Mouse (Mus musculus) heart, postnatal 0 days (tissue): ENCODE data around the gene Kcnip3.

Experiments
- CTCF ChIP-seq: IDR thresholded peaks from 2 replicates; pipeline ENCODE4 v1.5.1; 2016; ENCODE audit warnings: antibody characterized with exemption, control low read depth, low read depth
- EP300 ChIP-seq: IDR thresholded peaks from 2 replicates; pipeline ENCODE4 v1.6.1; 2016; ENCODE audit warnings: antibody characterized with exemption, low read depth

DNA sequence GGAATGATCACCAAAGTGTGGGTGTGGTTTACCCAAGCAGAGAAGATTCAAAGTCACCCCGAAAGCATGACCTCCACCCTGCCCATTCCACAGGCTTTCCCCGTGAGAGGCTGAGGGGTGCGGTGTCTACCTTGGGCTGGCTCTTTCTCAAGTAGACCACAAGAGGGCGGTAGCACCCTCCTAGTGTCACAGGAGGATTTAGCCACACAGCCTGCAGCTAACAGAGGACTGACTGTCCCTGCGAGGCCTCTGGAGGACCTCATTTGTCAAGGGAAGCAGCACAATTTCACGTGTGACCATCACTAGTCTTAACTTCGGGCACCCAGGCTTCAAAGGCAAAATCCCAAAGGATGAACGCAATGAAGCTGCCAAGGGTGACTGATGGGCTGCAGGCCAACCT, 59.6 kb downstream of the Kcnip3 start:
- peak; percentile 98 for TF ChIP-seq CTCF
- TF ChIP-seq EP300 = no peak
